Mouse (Mus musculus) heart, embryonic 10.5 days (tissue): ENCODE measurements around the gene Uqcc1. TPM values are rescaled to one million over a fixed set of nuclear protein-coding genes. Genes with fewer than 3 reads are reported as not detected.

Experiments used
- DNase-seq: peaks from one replicate; pipeline ENCODE4 v3.0.0-alpha.2; 2017; ENCODE audit warnings: low spot score
- H3K27ac ChIP-seq: fragments of 300-500 bp; sonication (generic); 2 replicates; pipeline ENCODE4 v1.5.1; 2016; ENCODE audit warnings: mild to moderate bottlenecking
- H3K27me3 ChIP-seq: fragments of 300-500 bp; sonication (generic); 2 replicates; pipeline ENCODE4 v1.6.1; 2016; ENCODE audit warnings: mild to moderate bottlenecking; ENCODE audit not compliant: poor library complexity, insufficient read depth, severe bottlenecking
- H3K36me3 ChIP-seq: fragments of 300-500 bp; sonication (generic); 2 replicates; pipeline ENCODE4 v1.6.1; 2016; ENCODE audit warnings: mild to moderate bottlenecking, moderate library complexity
- H3K4me1 ChIP-seq: fragments of 300-500 bp; sonication (generic); 2 replicates; pipeline ENCODE4 v1.6.1; 2016; ENCODE audit warnings: mild to moderate bottlenecking
- H3K4me3 ChIP-seq: fragments of 300-500 bp; sonication (generic); 2 replicates; pipeline ENCODE4 v1.5.1; 2016; ENCODE audit warnings: mild to moderate bottlenecking, moderate library complexity
- H3K9me3 ChIP-seq: fragments of 300-500 bp; sonication (generic); 2 replicates; pipeline ENCODE4 v1.6.1; 2016; ENCODE audit warnings: mild to moderate bottlenecking, moderate library complexity
- WGBS: fragments of 180-500 bp; shearing (Covaris S2); methylation state at CpG from one replicate; pipeline ENCODE4 v1.1.7; 2016; 5-methylcytosine and 5-hydroxymethylcytosine counted together
- polyA plus RNA-seq: library from polyadenylated mRNA; unstranded; fragments of >200 nt; fragmentation: Nextera tagmentation; extraction: Ambion mirVana; gene quantifications from 2 replicates; pipeline ENCODE4 v1.2.1, GENCODE M21; 2016

Gene Uqcc1
- polyA plus RNA-seq, 1 experiment from 2014 or later: 100 TPM

DNA sequence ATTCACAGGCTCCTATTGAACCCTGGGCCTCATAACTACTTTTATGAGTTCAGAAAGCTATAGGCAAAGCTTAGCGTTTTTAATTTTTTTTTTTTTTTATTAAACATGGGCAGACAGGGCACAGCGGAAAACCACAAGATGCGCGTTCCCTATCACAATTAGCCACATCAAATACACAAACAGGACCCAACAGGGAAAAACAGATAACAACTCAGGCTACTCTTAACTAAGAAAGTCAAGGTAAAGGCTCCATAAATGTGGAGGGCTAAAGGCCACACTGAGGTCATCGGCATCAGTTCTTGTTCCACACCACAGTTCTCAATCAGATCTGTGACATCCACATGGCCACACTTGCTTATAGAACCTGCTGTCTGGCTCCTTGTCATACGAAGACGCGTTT is 61.8 kb downstream of the Uqcc1 start:
- no peaks in the 10 kb centered on the region for H3K9me3 ChIP-seq
- H3K27ac ChIP-seq: no peak overlapping the region
- no peak overlapping the region for H3K4me3 ChIP-seq
- peaks cover 36% of the 10 kb centered on the region for H3K36me3 ChIP-seq
- no peaks in the 10 kb centered on the region for H3K4me1 ChIP-seq
- no peaks in the 10 kb centered on the region for H3K27me3 ChIP-seq
- DNase-seq: no peak
- WGBS: 97% methylated on average over 8 of the region's 8 CpGs

- 81% methylated on average over 11 of the region's 11 CpGs for WGBS
- no peak for DNase-seq
- no peak overlapping the region for H3K4me3 ChIP-seq
- H3K27ac ChIP-seq: no peak overlapping the region
- H3K36me3 ChIP-seq: peaks cover 41% of the 10 kb centered on the region
- no peaks in the 10 kb centered on the region for H3K4me1 ChIP-seq
- H3K9me3 ChIP-seq: no peaks in the 10 kb centered on the region
- no peaks in the 10 kb centered on the region for H3K27me3 ChIP-seq
Measured at GRCm38 (mm10) chr2:155863301-155863867, 66.7 kb downstream of the Uqcc1 start.

- Histone ChIP-seq H3K4me3 (no peak overlapping the region), H3K27ac (no peak overlapping the region), H3K27me3 (no peaks in the 10 kb centered on the region), H3K4me1 (no peaks in the 10 kb centered on the region), H3K9me3 (no peaks in the 10 kb centered on the region), H3K36me3 (peaks cover 40% of the 10 kb centered on the region)
- DNase-seq: no peak
- 88% methylated on average over 13 of the region's 13 CpGs for WGBS
Measured at GRCm38 (mm10) chr2:155862573-155863300, 67.4 kb downstream of the Uqcc1 start.

- Histone ChIP-seq H3K27me3 (no peaks in the 10 kb centered on the region), H3K9me3 (no peaks in the 10 kb centered on the region), H3K4me1 (no peaks in the 10 kb centered on the region), H3K36me3 (peaks cover 41% of the 10 kb centered on the region), H3K4me3 (no peak overlapping the region), H3K27ac (no peak overlapping the region)
- no peak for DNase-seq
- 84% methylated on average over 6 of the region's 6 CpGs for WGBS
Measured at GRCm38 (mm10) chr2:155861581-155861980, 68.5 kb downstream of the Uqcc1 start.

GRCm38 (mm10) chr2:155860102-155860501 is 70.0 kb downstream of the Uqcc1 start:
- Histone ChIP-seq H3K36me3 (peaks cover 55% of the 10 kb centered on the region), H3K4me3 (no peak overlapping the region), H3K27ac (no peak overlapping the region), H3K27me3 (no peaks in the 10 kb centered on the region), H3K9me3 (no peaks in the 10 kb centered on the region), H3K4me1 (no peaks in the 10 kb centered on the region)
- DNase-seq: no peak
- WGBS: 87% methylated on average over 7 of the region's 7 CpGs

DNA sequence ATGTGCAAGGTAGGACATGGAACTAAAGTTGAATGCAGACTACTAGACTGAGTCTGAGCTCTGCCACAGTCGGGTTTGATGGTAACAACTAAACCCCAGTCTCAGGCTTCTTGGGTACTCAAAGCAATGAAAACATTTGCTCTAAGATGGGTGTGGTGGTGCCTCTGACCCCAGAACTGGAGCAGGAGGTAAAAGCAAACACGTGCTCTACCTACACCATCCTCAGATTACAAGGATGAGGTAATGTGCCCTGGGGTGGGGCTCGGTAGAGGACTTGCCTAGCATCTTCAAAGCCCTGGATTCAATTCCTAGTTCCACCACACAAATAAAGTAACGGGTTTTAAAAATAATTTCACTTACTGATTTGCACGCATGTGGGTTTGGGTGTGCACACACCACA is 77.6 kb downstream of the Uqcc1 start:
- H3K4me1 ChIP-seq: no peaks in the 10 kb centered on the region
- 83% methylated on average over 5 of the region's 5 CpGs for WGBS
- no peaks in the 10 kb centered on the region for H3K27me3 ChIP-seq
- no peak overlapping the region for H3K27ac ChIP-seq
- no peaks in the 10 kb centered on the region for H3K9me3 ChIP-seq
- peaks cover 87% of the 10 kb centered on the region for H3K36me3 ChIP-seq
- no peak overlapping the region for H3K4me3 ChIP-seq
- no peak for DNase-seq

GRCm38 (mm10) chr2:155850120-155850519 is 80.0 kb downstream of the Uqcc1 start:
- H3K27ac ChIP-seq: no peak overlapping the region
- no peaks in the 10 kb centered on the region for H3K4me1 ChIP-seq
- no peaks in the 10 kb centered on the region for H3K9me3 ChIP-seq
- H3K27me3 ChIP-seq: no peaks in the 10 kb centered on the region
- WGBS: 81% methylated on average over 7 of the region's 7 CpGs
- peaks cover 87% of the 10 kb centered on the region for H3K36me3 ChIP-seq
- H3K4me3 ChIP-seq: no peak overlapping the region
- DNase-seq: no peak

GRCm38 (mm10) chr2:155849464-155849863 is 80.6 kb downstream of the Uqcc1 start:
- no peak overlapping the region for H3K27ac ChIP-seq
- 69% methylated on average over 7 of the region's 7 CpGs for WGBS
- no peak overlapping the region for H3K4me3 ChIP-seq

GRCm38 (mm10) chr2:155848291-155848690 is 81.8 kb downstream of the Uqcc1 start:
- Histone ChIP-seq H3K36me3 (peaks cover 77% of the 10 kb centered on the region), H3K27me3 (no peaks in the 10 kb centered on the region), H3K9me3 (no peaks in the 10 kb centered on the region), H3K4me3 (no peak overlapping the region), H3K27ac (no peak overlapping the region), H3K4me1 (no peaks in the 10 kb centered on the region)
- peak; percentile 88 for DNase-seq
- WGBS: 38% methylated on average over 6 of the region's 6 CpGs

More at GRCm38 (mm10) chr2:155849464-155849863, 80.6 kb downstream of the Uqcc1 start:
- no peak for DNase-seq
- Histone ChIP-seq H3K36me3 (peaks cover 87% of the 10 kb centered on the region), H3K27me3 (no peaks in the 10 kb centered on the region), H3K4me1 (no peaks in the 10 kb centered on the region), H3K9me3 (no peaks in the 10 kb centered on the region)

DNA sequence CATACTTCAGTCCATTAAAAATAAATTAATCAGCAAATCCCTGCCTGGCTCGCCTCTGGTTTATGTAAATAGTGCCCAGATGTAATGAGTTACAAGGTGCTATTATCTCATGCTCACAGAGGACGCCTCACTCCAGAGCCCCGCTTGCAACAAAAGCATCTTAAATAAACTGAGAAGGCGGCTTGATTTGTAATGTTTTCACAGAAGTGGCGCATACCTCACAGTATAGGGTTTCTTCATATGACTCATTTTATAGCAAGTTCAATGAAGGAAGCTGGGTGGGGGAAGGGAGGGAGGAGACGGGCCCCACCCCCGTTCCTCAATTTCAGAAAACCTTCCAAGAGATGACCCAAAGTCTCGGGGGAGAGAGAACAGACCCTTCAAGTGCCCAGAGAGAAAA is 83.2 kb downstream of the Uqcc1 start:
- no peak overlapping the region for H3K27ac ChIP-seq
- 84% methylated on average over 8 of the region's 8 CpGs for WGBS
- H3K4me3 ChIP-seq: no peak overlapping the region
- no peaks in the 10 kb centered on the region for H3K4me1 ChIP-seq
- no peaks in the 10 kb centered on the region for H3K27me3 ChIP-seq
- no peaks in the 10 kb centered on the region for H3K9me3 ChIP-seq
- peaks cover 66% of the 10 kb centered on the region for H3K36me3 ChIP-seq
- no peak for DNase-seq

- Histone ChIP-seq H3K4me1 (no peaks in the 10 kb centered on the region), H3K27me3 (peaks cover 18% of the 10 kb centered on the region), H3K9me3 (no peaks in the 10 kb centered on the region), H3K4me3 (no peak overlapping the region), H3K27ac (no peak overlapping the region), H3K36me3 (no peaks in the 10 kb centered on the region)
- no peak for DNase-seq
- WGBS: 71% methylated on average over 4 of the region's 4 CpGs
Measured at GRCm38 (mm10) chr2:155838961-155839360, 91.1 kb downstream of the Uqcc1 start.

GRCm38 (mm10) chr2:155837961-155838360 is 92.1 kb downstream of the Uqcc1 start:
- no peaks in the 10 kb centered on the region for H3K36me3 ChIP-seq
- DNase-seq: no peak
- no peaks in the 10 kb centered on the region for H3K4me1 ChIP-seq
- peaks cover 25% of the 10 kb centered on the region for H3K27me3 ChIP-seq
- WGBS: 61% methylated on average over 3 of the region's 3 CpGs
- H3K27ac ChIP-seq: no peak overlapping the region
- H3K9me3 ChIP-seq: no peaks in the 10 kb centered on the region
- H3K4me3 ChIP-seq: no peak overlapping the region

DNA sequence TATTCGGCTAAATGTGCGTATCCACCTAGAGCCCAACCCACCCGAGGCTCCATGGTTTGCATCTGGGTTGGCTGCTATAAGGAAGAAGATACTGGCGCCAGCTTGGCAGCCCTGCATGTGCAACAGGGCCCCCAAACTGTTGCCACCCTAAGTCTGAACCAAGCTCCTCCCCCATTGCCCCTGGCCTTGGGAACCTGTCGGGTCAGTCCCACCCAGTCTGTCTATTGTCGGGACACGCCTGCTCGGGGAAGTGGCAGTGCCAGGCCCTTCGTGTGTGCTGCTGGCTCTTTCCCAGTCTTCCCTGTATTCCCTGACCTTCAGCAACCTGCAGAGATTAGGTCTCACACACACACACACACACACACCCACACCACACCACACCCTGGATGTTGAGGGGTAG is 95.4 kb downstream of the Uqcc1 start, which contains the start of gene Fam83c:
Fam83c (minus strand) TSS at position 123 of the 400 bp plus-strand sequence.
- H3K4me1 ChIP-seq: no peaks in the 10 kb centered on the region
- no peaks in the 10 kb centered on the region for H3K9me3 ChIP-seq
- no peaks in the 10 kb centered on the region for H3K36me3 ChIP-seq
- no peak within 1 kb of the TSS for H3K27ac ChIP-seq
- H3K4me3 ChIP-seq: no peak within 1 kb of the TSS
- 53% methylated on average over 9 of the region's 9 CpGs for WGBS
- H3K27me3 ChIP-seq: peaks cover 21% of the 10 kb centered on the region
- no peak for DNase-seq
